Mouse (Mus musculus): ENCODE measurements around the gene Trim54.

Gene Trim54

GRCm38 (mm10) chr5:31108000-31108490 is 8.5 kb upstream of the Trim54 start, which contains the start of gene Slc30a3:
Slc30a3 (minus strand) TSS chr5:31108237.
- no peak for DNase-seq (ENCODE audit: low read depth)

GRCm38 (mm10) chr5:31110781-31111180 is 5.7 kb upstream of the Trim54 start:
- no peak for DNase-seq (ENCODE audit: low read depth)

- no peak for DNase-seq (ENCODE audit: low read depth)
Observed at GRCm38 (mm10) chr5:31116912-31117311, 400 bp downstream of the Trim54 start.

GRCm38 (mm10) chr5:31121111-31121510 is 4.6 kb downstream of the Trim54 start:
- no peak for DNase-seq (ENCODE audit: low read depth)

- no peak for DNase-seq (ENCODE audit: low read depth)
Observed at GRCm38 (mm10) chr5:31123481-31123880, 7.0 kb downstream of the Trim54 start.

- no peak for DNase-seq (ENCODE audit: low read depth)
Observed at GRCm38 (mm10) chr5:31126050-31126449, 9.5 kb downstream of the Trim54 start.

- DNase-seq (ENCODE audit: low read depth), result no peak
Observed at GRCm38 (mm10) chr5:31136730-31137424, 20.4 kb downstream of the Trim54 start.

GRCm38 (mm10) chr5:31137658-31138057 is 21.1 kb downstream of the Trim54 start:
- no peak for DNase-seq (ENCODE audit: low read depth)

- no peak for DNase-seq (ENCODE audit: low read depth)
Observed at GRCm38 (mm10) chr5:31138241-31138967, 21.9 kb downstream of the Trim54 start, which contains the start of gene Ucn. Ucn (minus strand) TSS chr5:31138829.

GRCm38 (mm10) chr5:31138968-31139425 is 22.5 kb downstream of the Trim54 start:
- no peak for DNase-seq (ENCODE audit: low read depth)

GRCm38 (mm10) chr5:31149781-31150180 is 33.3 kb downstream of the Trim54 start:
- no peak for DNase-seq (ENCODE audit: low read depth)

- no peak for DNase-seq (ENCODE audit: low read depth)
Observed at GRCm38 (mm10) chr5:31151746-31152145, 35.2 kb downstream of the Trim54 start.

GRCm38 (mm10) chr5:31153516-31154151 is 37.1 kb downstream of the Trim54 start:
- DNase-seq (ENCODE audit: low read depth), result no peak

- peak; percentile 52 for DNase-seq (ENCODE audit: low read depth)
Observed at GRCm38 (mm10) chr5:31154152-31154553, 37.6 kb downstream of the Trim54 start, which contains the start of gene Mpv17. Mpv17 (minus strand) TSS chr5:31154251.

- no peak for DNase-seq (ENCODE audit: low read depth)
Observed at GRCm38 (mm10) chr5:31162462-31162861, 46.0 kb downstream of the Trim54 start.

GRCm38 (mm10) chr5:31164878-31165277 is 48.4 kb downstream of the Trim54 start:
- DNase-seq (ENCODE audit: low read depth), result no peak

GRCm38 (mm10) chr5:31168630-31169029 is 52.1 kb downstream of the Trim54 start:
- no peak for DNase-seq (ENCODE audit: low read depth)

- peak; percentile 41 for DNase-seq (ENCODE audit: low read depth)
Observed at GRCm38 (mm10) chr5:31179301-31179765, 62.8 kb downstream of the Trim54 start.

GRCm38 (mm10) chr5:31179766-31180630 is 63.5 kb downstream of the Trim54 start, which contains the start of the genes Gm29609 and Gtf3c2:
Gm29609 (minus strand) TSS chr5:31179911.
Gtf3c2 (minus strand) TSS chr5:31180144.
- DNase-seq (ENCODE audit: low read depth), result peak; percentile 96

GRCm38 (mm10) chr5:31181183-31181770 is 64.8 kb downstream of the Trim54 start:
- DNase-seq (ENCODE audit: low read depth), result no peak

- DNase-seq (ENCODE audit: low read depth), result no peak
Observed at GRCm38 (mm10) chr5:31183678-31184077, 67.2 kb downstream of the Trim54 start.
